Mouse (Mus musculus): ENCODE measurements around the gene Snx9. TPM values are rescaled to one million over a fixed set of nuclear protein-coding genes. Genes with fewer than 3 reads are reported as not detected.
A peak's percentile ranks its signal among the peaks of the same experiment; 100 is the strongest.

Snx9 gene
- polyA plus RNA-seq, 1 experiment from 2014 or later = 91.4 TPM

GRCm38 (mm10) chr17:5834798-5835328 lies 6.3 kb upstream of the Snx9 start:
- Histone ChIP-seq H3K36me3 (ENCODE audit: control insufficient read depth, insufficient read depth) (no peaks in the 10 kb centered on the region), H3K4me3 (ENCODE audit: low read depth, low read length) (no peak overlapping the region), H3K27me3 (replicated peaks; ENCODE audit: control insufficient read depth, insufficient read depth, low read length) (no peaks in the 10 kb centered on the region), H3K27ac (ENCODE audit: low read depth, low read length) (no peak overlapping the region), H3K4me1 (replicated peaks; ENCODE audit: control insufficient read depth, insufficient read depth, low read length) (no peaks in the 10 kb centered on the region), H3K9ac (ENCODE audit: low read depth, low read length) (no peak overlapping the region), H3K9me3 (ENCODE audit: control insufficient read depth) (no peaks in the 10 kb centered on the region), H3K4me2 (replicated peaks; ENCODE audit: low read depth) (no peak overlapping the region)
- WGBS = 76% methylated on average over 3 of the region's 3 CpGs
- no peak for ATAC-seq
- no peak for TF ChIP-seq CTCF (IDR thresholded peaks at IDR 0.05; ENCODE audit: low read depth)

DNA sequence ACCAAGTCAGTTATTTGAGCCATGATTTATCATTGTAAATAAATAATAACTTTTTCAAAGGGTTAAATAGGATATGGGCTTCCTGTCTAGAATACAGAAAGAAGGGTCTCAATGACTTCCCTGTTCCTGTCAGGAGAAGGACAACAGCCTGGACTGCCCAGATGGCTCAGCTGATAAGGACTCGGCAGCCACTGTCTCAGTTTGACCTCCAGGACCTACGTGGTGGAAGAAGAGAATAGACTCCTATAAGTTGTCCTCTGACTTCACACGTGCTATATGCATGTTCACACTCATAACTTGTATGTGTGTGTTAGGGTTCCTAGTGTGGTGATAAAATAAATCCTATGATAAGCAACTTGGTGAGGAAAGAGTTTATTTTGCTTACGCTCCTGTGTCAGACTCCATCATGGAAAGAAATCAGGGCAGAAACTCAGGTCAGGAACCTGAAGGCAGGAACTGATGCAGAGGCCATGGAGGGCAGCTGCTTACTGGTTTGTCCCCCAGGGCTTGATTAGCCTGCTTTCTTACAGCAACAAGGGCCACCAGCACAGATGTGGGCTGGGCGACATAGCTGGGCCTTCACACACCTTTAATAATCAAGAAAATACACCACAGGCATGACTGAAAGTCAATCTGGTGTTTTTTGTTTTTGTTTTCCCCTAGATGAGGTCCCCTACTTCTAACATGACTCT lies 1.4 kb upstream of the Snx9 start:
- Histone ChIP-seq H3K4me1 (replicated peaks; ENCODE audit: control insufficient read depth, insufficient read depth, low read length) (no peaks in the 10 kb centered on the region), H3K36me3 (ENCODE audit: control insufficient read depth, insufficient read depth) (no peaks in the 10 kb centered on the region), H3K9me3 (ENCODE audit: control insufficient read depth) (no peaks in the 10 kb centered on the region), H3K4me2 (replicated peaks; ENCODE audit: low read depth) (peak overlapping the region; percentile 77), H3K9ac (ENCODE audit: low read depth, low read length) (no peak overlapping the region; the same call in 1 of the 2 replicates), H3K27ac (ENCODE audit: low read depth, low read length) (peak overlapping the region; percentile 31; the same call in 1 of the 2 replicates), H3K4me3 (ENCODE audit: low read depth, low read length) (no peak overlapping the region), H3K27me3 (replicated peaks; ENCODE audit: control insufficient read depth, insufficient read depth, low read length) (no peaks in the 10 kb centered on the region)
- WGBS = 59% methylated on average over 5 of the region's 5 CpGs
- TF ChIP-seq CTCF (IDR thresholded peaks at IDR 0.05; ENCODE audit: low read depth) = no peak
- no peak for ATAC-seq

DNA sequence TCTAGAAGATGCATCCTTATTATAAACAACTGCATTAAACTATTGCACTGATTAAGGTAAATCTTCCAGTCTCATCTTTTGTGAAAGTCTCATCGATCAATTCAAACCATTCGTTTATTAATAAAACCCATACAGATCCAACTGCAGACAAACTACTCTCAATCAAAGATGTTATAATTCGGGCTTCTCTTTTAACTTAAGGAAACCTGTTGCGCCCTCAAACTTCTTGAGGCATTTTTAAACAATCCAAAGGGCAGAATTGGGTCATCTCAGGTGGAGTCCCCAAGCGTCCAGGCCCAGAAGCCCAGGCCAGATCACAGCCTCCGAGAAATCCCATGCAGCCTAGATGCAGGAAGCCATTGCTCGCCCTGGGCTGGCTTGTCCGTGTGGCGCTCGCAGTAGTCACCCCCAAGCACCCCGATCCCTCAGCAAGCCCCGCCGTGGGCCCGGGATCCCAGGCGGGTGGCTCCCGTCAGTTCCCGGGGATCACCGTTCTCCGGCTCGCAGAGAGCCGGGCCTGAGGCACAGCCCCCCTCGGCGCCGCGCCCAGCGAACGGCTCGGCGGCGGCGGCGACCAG lies 490 bp upstream of the Snx9 start:
- no peak for TF ChIP-seq CTCF (IDR thresholded peaks at IDR 0.05; ENCODE audit: low read depth)
- H3K27me3 ChIP-seq (replicated peaks; ENCODE audit: control insufficient read depth, insufficient read depth, low read length) = no peaks in the 10 kb centered on the region
- 3% methylated on average over 32 of the region's 32 CpGs for WGBS
- H3K27ac ChIP-seq (ENCODE audit: low read depth, low read length) = peak overlapping the region; percentile 100
- no peaks in the 10 kb centered on the region for H3K36me3 ChIP-seq (ENCODE audit: control insufficient read depth, insufficient read depth)
- peak overlapping the region; percentile 90 for H3K4me3 ChIP-seq (ENCODE audit: low read depth, low read length)
- H3K4me1 ChIP-seq (replicated peaks; ENCODE audit: control insufficient read depth, insufficient read depth, low read length) = no peaks in the 10 kb centered on the region
- H3K4me2 ChIP-seq (replicated peaks; ENCODE audit: low read depth) = peak overlapping the region; percentile 77
- H3K9me3 ChIP-seq (ENCODE audit: control insufficient read depth) = no peaks in the 10 kb centered on the region
- peak overlapping the region; percentile 100 for H3K9ac ChIP-seq (ENCODE audit: low read depth, low read length)
- ATAC-seq = peak; percentile 28

GRCm38 (mm10) chr17:5841943-5842273 lies 779 bp downstream of the Snx9 start:
- Histone ChIP-seq H3K9me3 (ENCODE audit: control insufficient read depth) (no peaks in the 10 kb centered on the region), H3K36me3 (ENCODE audit: control insufficient read depth, insufficient read depth) (no peaks in the 10 kb centered on the region), H3K4me1 (replicated peaks; ENCODE audit: control insufficient read depth, insufficient read depth, low read length) (no peaks in the 10 kb centered on the region), H3K4me2 (replicated peaks; ENCODE audit: low read depth) (peak overlapping the region; percentile 77), H3K9ac (ENCODE audit: low read depth, low read length) (peak overlapping the region; percentile 100), H3K27me3 (replicated peaks; ENCODE audit: control insufficient read depth, insufficient read depth, low read length) (no peaks in the 10 kb centered on the region), H3K4me3 (ENCODE audit: low read depth, low read length) (peak overlapping the region; percentile 90), H3K27ac (ENCODE audit: low read depth, low read length) (peak overlapping the region; percentile 100)
- TF ChIP-seq CTCF (IDR thresholded peaks at IDR 0.05; ENCODE audit: low read depth) = no peak
- WGBS = 0% methylated on average over 7 of the region's 7 CpGs
- ATAC-seq = no peak

- Histone ChIP-seq H3K4me2 (replicated peaks; ENCODE audit: low read depth) (peak overlapping the region; percentile 77), H3K36me3 (ENCODE audit: control insufficient read depth, insufficient read depth) (no peaks in the 10 kb centered on the region), H3K27ac (ENCODE audit: low read depth, low read length) (peak overlapping the region; percentile 100), H3K27me3 (replicated peaks; ENCODE audit: control insufficient read depth, insufficient read depth, low read length) (no peaks in the 10 kb centered on the region), H3K9ac (ENCODE audit: low read depth, low read length) (peak overlapping the region; percentile 100; the same call in 1 of the 2 replicates), H3K4me3 (ENCODE audit: low read depth, low read length) (peak overlapping the region; percentile 90), H3K4me1 (replicated peaks; ENCODE audit: control insufficient read depth, insufficient read depth, low read length) (no peaks in the 10 kb centered on the region), H3K9me3 (ENCODE audit: control insufficient read depth) (no peaks in the 10 kb centered on the region)
- WGBS = 38% methylated on average over 9 of the region's 9 CpGs
- peak; percentile 85 for ATAC-seq
- TF ChIP-seq CTCF (IDR thresholded peaks at IDR 0.05; ENCODE audit: low read depth) = no peak
These were observed 2.0 kb downstream of the Snx9 start for GRCm38 (mm10) chr17:5842988-5843640.

GRCm38 (mm10) chr17:5843641-5843990 lies 2.5 kb downstream of the Snx9 start:
- Histone ChIP-seq H3K27ac (ENCODE audit: low read depth, low read length) (peak overlapping the region; percentile 100), H3K27me3 (replicated peaks; ENCODE audit: control insufficient read depth, insufficient read depth, low read length) (no peaks in the 10 kb centered on the region), H3K9ac (ENCODE audit: low read depth, low read length) (0 out of 2 replicates have a peak overlapping the region, but pooled peaks have one; percentile 100), H3K4me3 (ENCODE audit: low read depth, low read length) (no peak overlapping the region), H3K4me2 (replicated peaks; ENCODE audit: low read depth) (peak overlapping the region; percentile 77), H3K9me3 (ENCODE audit: control insufficient read depth) (no peaks in the 10 kb centered on the region), H3K36me3 (ENCODE audit: control insufficient read depth, insufficient read depth) (no peaks in the 10 kb centered on the region), H3K4me1 (replicated peaks; ENCODE audit: control insufficient read depth, insufficient read depth, low read length) (no peaks in the 10 kb centered on the region)
- no peak for ATAC-seq
- no peak for TF ChIP-seq CTCF (IDR thresholded peaks at IDR 0.05; ENCODE audit: low read depth)
- 54% methylated on average over 7 of the region's 7 CpGs for WGBS

Measured in intestine, postnatal 0 days (tissue).